Mouse (Mus musculus) liver, embryonic 11.5 days (tissue): ENCODE data around the gene Slc34a3. TPM values are rescaled to one million over a fixed set of nuclear protein-coding genes. Genes with fewer than 3 reads are reported as not detected.

Source experiments
- ATAC-seq: fragments of 200-750 bp; cut with Nextera tagmentation; replicated peaks from 2 replicates; pipeline ENCODE4 v1.8.0; 2017; ENCODE audit warnings: moderate number of reproducible peaks, mild to moderate bottlenecking, moderate TSS enrichment, moderate library complexity; ENCODE audit not compliant: low FRiP score
- DNase-seq: peaks from one replicate; pipeline ENCODE4 v3.0.0-alpha.2; 2017; ENCODE audit warnings: low spot score
- H3K27ac ChIP-seq: fragments of 300-500 bp; sonication (generic); 2 replicates; pipeline ENCODE4 v1.5.1; 2014; ENCODE audit warnings: mild to moderate bottlenecking, low read depth, low read length, control low read depth
- H3K27me3 ChIP-seq: fragments of 300-500 bp; sonication (generic); replicated peaks from 2 replicates; pipeline ENCODE4 v1.6.1; 2014; ENCODE audit warnings: low read length, mixed read lengths; ENCODE audit not compliant: control insufficient read depth, insufficient read depth
- H3K36me3 ChIP-seq: fragments of 300-500 bp; sonication (generic); 2 replicates; pipeline ENCODE4 v1.6.1; 2014; ENCODE audit warnings: mild to moderate bottlenecking, low read length, moderate library complexity, mixed read lengths; ENCODE audit not compliant: control insufficient read depth, insufficient read depth
- H3K4me1 ChIP-seq: fragments of 300-500 bp; sonication (generic); replicated peaks from 2 replicates; pipeline ENCODE4 v1.6.1; 2014; ENCODE audit warnings: low read length, mixed read lengths; ENCODE audit not compliant: control insufficient read depth, insufficient read depth
- H3K4me2 ChIP-seq: fragments of 300-500 bp; sonication (generic); 2 replicates; pipeline ENCODE4 v1.6.1; 2014; ENCODE audit warnings: mild to moderate bottlenecking, control low read depth, moderate library complexity
- H3K4me3 ChIP-seq: fragments of 300-500 bp; sonication (generic); 2 replicates; pipeline ENCODE4 v1.5.1; 2014; ENCODE audit warnings: low read depth, low read length, control low read depth
- H3K9ac ChIP-seq: fragments of 300-500 bp; sonication (generic); 2 replicates; pipeline ENCODE4 v1.6.1; 2014; ENCODE audit warnings: low read depth, low read length, control low read depth
- H3K9me3 ChIP-seq: fragments of 300-500 bp; sonication (generic); 2 replicates; pipeline ENCODE4 v1.6.1; 2016; ENCODE audit warnings: low read length, inconsistent platforms, mixed read lengths; ENCODE audit not compliant: control insufficient read depth
- WGBS: fragments of 180-500 bp; shearing (Covaris S2); extraction: QIAGEN DNeasy Blood & Tissue Kit; methylation state at CpG from one replicate; pipeline ENCODE4 v1.1.7; 2014; 5-methylcytosine and 5-hydroxymethylcytosine counted together
- polyA plus RNA-seq: library from polyadenylated mRNA; unstranded; fragments of >200 nt; fragmentation: Nextera tagmentation; extraction: Ambion mirVana; gene quantifications from 2 replicates; pipeline ENCODE4 v1.2.1, GENCODE M21; 2014

Gene Slc34a3
- polyA plus RNA-seq, 1 experiment from 2014 or later, result 0.07 TPM

GRCm38 (mm10) chr2:25265897-25266656 is 31.9 kb upstream of the Slc34a3 start:
- H3K4me2 ChIP-seq, result peak overlapping the region; percentile 60
- peak overlapping the region; percentile 42; the same call in 1 of the 2 replicates for H3K9ac ChIP-seq
- ATAC-seq, result no peak
- H3K4me1 ChIP-seq, result peaks cover 35% of the 10 kb centered on the region
- peaks cover 8% of the 10 kb centered on the region for H3K36me3 ChIP-seq
- H3K9me3 ChIP-seq, result no peaks in the 10 kb centered on the region
- peaks cover 3% of the 10 kb centered on the region; the same call in 1 of the 2 replicates for H3K27me3 ChIP-seq
- 53% methylated on average over 6 of the region's 6 CpGs for WGBS
- H3K27ac ChIP-seq, result 0 out of 2 replicates have a peak overlapping the region, but pooled peaks have one; percentile 19
- DNase-seq, result no peak
- peak overlapping the region; percentile 18; the same call in 1 of the 2 replicates for H3K4me3 ChIP-seq

- Histone ChIP-seq H3K9me3 (no peaks in the 10 kb centered on the region), H3K27me3 (peaks cover 3% of the 10 kb centered on the region; the same call in 1 of the 2 replicates), H3K4me2 (peak overlapping the region; percentile 69), H3K9ac (0 out of 2 replicates have a peak overlapping the region, but pooled peaks have one; percentile 27), H3K27ac (no peak overlapping the region), H3K36me3 (peaks cover 2% of the 10 kb centered on the region), H3K4me1 (peaks cover 32% of the 10 kb centered on the region), H3K4me3 (peak overlapping the region; percentile 75; the same call in 1 of the 2 replicates)
- no peak for DNase-seq
- WGBS, result 76% methylated on average over 3 of the region's 3 CpGs
- no peak for ATAC-seq
Observed at GRCm38 (mm10) chr2:25264851-25265250, 30.7 kb upstream of the Slc34a3 start.

- peaks cover 32% of the 10 kb centered on the region for H3K4me1 ChIP-seq
- peak overlapping the region; percentile 75 for H3K4me3 ChIP-seq
- WGBS, result 66% methylated on average over 5 of the region's 5 CpGs
Observed at GRCm38 (mm10) chr2:25264286-25264660, 30.1 kb upstream of the Slc34a3 start.

GRCm38 (mm10) chr2:25263623-25264285 is 29.6 kb upstream of the Slc34a3 start:
- H3K36me3 ChIP-seq, result no peaks in the 10 kb centered on the region
- H3K9me3 ChIP-seq, result no peaks in the 10 kb centered on the region
- H3K27ac ChIP-seq, result no peak overlapping the region
- 30% methylated on average over 12 of the region's 12 CpGs for WGBS
- no peak for DNase-seq
- peaks cover 32% of the 10 kb centered on the region for H3K4me1 ChIP-seq
- ATAC-seq, result no peak
- H3K9ac ChIP-seq, result peak overlapping the region; percentile 63
- peaks cover 3% of the 10 kb centered on the region; the same call in 1 of the 2 replicates for H3K27me3 ChIP-seq
- H3K4me2 ChIP-seq, result peak overlapping the region; percentile 69
- H3K4me3 ChIP-seq, result peak overlapping the region; percentile 75

More at GRCm38 (mm10) chr2:25264286-25264660, 30.1 kb upstream of the Slc34a3 start:
- Histone ChIP-seq H3K4me2 (peak overlapping the region; percentile 69), H3K27me3 (peaks cover 3% of the 10 kb centered on the region; the same call in 1 of the 2 replicates), H3K27ac (no peak overlapping the region), H3K9me3 (no peaks in the 10 kb centered on the region), H3K36me3 (no peaks in the 10 kb centered on the region), H3K9ac (peak overlapping the region; percentile 20)
- no peak for ATAC-seq
- DNase-seq, result no peak

DNA sequence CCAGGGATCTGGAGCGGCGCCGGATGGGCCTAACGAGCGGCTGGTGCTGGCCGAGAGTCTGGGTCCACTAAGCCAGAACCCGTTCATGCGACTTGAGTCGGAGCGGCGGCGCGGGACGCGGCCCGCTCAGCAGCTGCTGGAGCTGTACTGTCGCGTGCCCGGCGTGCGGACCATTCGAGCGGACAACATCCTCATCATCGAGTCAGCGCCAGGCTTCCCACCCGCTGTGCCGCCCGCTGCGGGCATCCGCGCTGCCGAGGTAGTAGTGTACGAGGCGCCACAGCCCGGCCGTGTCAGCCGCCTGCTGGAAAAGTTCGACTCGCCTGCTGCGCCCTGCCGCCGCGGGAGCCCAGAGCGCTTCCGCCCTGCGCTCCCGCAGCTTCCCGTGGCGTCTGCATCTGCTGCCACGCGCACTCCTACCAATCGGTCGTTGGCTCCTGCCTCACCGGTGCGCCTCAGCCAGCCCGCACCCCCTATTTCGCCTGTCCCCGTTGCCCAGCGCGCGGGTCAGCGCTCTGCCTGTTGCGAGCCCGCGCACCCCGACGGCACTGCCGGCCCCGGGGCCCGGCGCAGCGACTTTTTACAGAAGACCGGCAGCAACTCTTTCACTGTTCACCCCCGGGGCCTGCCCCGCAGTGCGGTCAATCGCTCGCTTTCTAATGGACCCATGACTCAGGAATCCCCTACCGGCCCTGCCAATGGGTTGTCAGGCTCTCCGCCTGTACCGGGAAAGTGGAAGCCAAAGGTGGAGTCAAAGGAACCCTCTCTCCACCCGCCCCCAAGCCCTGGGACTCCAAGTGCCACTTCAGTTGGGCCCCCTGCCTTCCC is 28.8 kb upstream of the Slc34a3 start:
- Histone ChIP-seq H3K4me3 (peak overlapping the region; percentile 75), H3K9ac (peak overlapping the region; percentile 63), H3K4me1 (peaks cover 32% of the 10 kb centered on the region), H3K27me3 (peaks cover 3% of the 10 kb centered on the region; the same call in 1 of the 2 replicates), H3K27ac (peak overlapping the region; percentile 39; the same call in 1 of the 2 replicates), H3K36me3 (no peaks in the 10 kb centered on the region), H3K4me2 (peak overlapping the region; percentile 69), H3K9me3 (no peaks in the 10 kb centered on the region)
- ATAC-seq (peak; percentile 18; the same call in 1 of the 2 replicates), DNase-seq (no peak)
- WGBS, result under 1% methylated on average over 81 of the region's 82 CpGs

DNA sequence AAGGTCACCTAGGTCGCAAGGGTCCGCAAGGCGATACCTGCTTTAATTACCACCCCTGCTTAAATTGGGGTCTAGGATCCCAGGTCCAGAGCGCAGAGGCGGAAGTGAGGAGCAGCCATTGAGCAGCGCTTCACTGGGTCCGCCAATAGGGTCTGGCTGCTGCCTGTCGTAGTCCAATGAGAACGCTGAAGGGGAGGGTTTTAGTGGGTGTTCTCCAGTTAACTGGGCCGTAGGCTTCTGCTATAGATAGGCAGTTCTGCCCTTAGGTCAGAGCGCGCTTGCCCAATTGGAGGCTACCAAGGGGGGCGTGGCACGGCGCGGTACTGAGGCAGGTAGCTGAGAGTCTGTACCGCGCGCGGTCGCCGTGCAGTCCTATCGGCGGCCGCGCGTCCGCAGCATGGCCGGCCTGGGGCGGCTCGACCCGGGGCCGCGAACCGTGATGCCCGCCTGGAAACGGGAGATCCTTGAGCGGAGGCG is 28.2 kb upstream of the Slc34a3 start, which contains the start of gene Tprn:
Gene Tprn, plus strand, starts transcription at position 328 of the 477 bp plus-strand sequence.
- peak; percentile 97 for ATAC-seq
- peak within 1 kb of the TSS; percentile 71 for H3K9ac ChIP-seq
- no peaks in the 10 kb centered on the region for H3K9me3 ChIP-seq
- peaks cover 3% of the 10 kb centered on the region; the same call in 1 of the 2 replicates for H3K27me3 ChIP-seq
- WGBS, result under 1% methylated on average over 39 of the region's 39 CpGs
- H3K36me3 ChIP-seq, result no peaks in the 10 kb centered on the region
- H3K4me3 ChIP-seq, result peak within 1 kb of the TSS; percentile 75
- peaks cover 28% of the 10 kb centered on the region for H3K4me1 ChIP-seq
- H3K27ac ChIP-seq, result peak within 1 kb of the TSS; percentile 71
- peak; percentile 89 for DNase-seq
- peak within 1 kb of the TSS; percentile 69 for H3K4me2 ChIP-seq

- H3K27ac ChIP-seq, result peak overlapping the region; percentile 71
- H3K4me1 ChIP-seq, result peaks cover 24% of the 10 kb centered on the region
- H3K4me3 ChIP-seq, result peak overlapping the region; percentile 75
- no peaks in the 10 kb centered on the region for H3K36me3 ChIP-seq
- ATAC-seq (peak; percentile 17; the same call in 1 of the 2 replicates), DNase-seq (no peak)
- H3K9ac ChIP-seq, result peak overlapping the region; percentile 71
- no peaks in the 10 kb centered on the region for H3K9me3 ChIP-seq
- H3K27me3 ChIP-seq, result peaks cover 3% of the 10 kb centered on the region; the same call in 1 of the 2 replicates
- WGBS, result 47% methylated on average over 12 of the region's 12 CpGs
- peak overlapping the region; percentile 69 for H3K4me2 ChIP-seq
Observed at GRCm38 (mm10) chr2:25261870-25262269, 27.7 kb upstream of the Slc34a3 start.

DNA sequence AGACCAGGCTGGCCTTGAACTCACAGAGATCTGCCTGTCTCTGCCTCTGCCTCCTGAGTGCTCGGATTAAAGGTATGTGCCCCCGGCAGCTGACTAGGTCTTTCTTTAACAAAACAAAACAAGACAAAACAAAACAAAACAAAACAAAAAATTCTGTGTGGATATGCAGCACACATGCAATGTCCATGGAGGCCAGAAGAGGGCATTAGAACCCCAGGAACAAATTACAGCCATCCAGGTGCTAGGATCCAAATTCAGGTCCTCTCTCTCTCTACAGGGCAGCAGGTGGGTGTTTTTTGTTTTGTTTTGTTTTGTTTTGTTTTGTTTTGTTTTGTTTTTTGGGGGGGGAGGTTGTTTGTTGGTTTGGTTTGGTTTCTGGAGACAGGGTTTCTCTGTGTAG is 24.7 kb upstream of the Slc34a3 start:
- WGBS, result 55% methylated on average over 2 of the region's 2 CpGs

More for the DNA sequence above, 24.7 kb upstream of the Slc34a3 start:
- DNase-seq, result no peak
- no peak overlapping the region for H3K9ac ChIP-seq
- peak overlapping the region; percentile 16; the same call in 1 of the 2 replicates for H3K4me2 ChIP-seq
- no peaks in the 10 kb centered on the region for H3K9me3 ChIP-seq
- peaks cover 18% of the 10 kb centered on the region; the same call in 1 of the 2 replicates for H3K4me1 ChIP-seq
- ATAC-seq, result no peak
- H3K4me3 ChIP-seq, result no peak overlapping the region
- H3K36me3 ChIP-seq, result no peaks in the 10 kb centered on the region
- no peak overlapping the region for H3K27ac ChIP-seq
- H3K27me3 ChIP-seq, result no peaks in the 10 kb centered on the region
